Mouse (Mus musculus) liver, adult 2 months (tissue): Measurements from ENCODE around the gene Slc6a17. TPM values are rescaled to one million over a fixed set of nuclear protein-coding genes. Genes with fewer than 3 reads are reported as not detected.

ENCODE experiments used
- DNase-seq: peaks from one replicate; pipeline ENCODE4 v3.0.0-alpha.2; 2011; ENCODE audit warnings: low read depth, low spot score; ENCODE audit errors: extremely low read depth
- H3K27ac ChIP-seq: fragments of 200-500 bp; replicated peaks from 2 replicates; pipeline ENCODE4 v1.5.1; 2012; ENCODE audit warnings: low read depth, mild to moderate bottlenecking, control low read depth, inconsistent platforms, low read length; ENCODE audit not compliant: insufficient read depth
- H3K27me3 ChIP-seq: fragments of 200-500 bp; 2 replicates; pipeline ENCODE4 v1.6.1; 2012; ENCODE audit warnings: mild to moderate bottlenecking, moderate library complexity, low read length, inconsistent platforms; ENCODE audit not compliant: control insufficient read depth, insufficient read depth
- H3K36me3 ChIP-seq: fragments of 200-500 bp; 2 replicates; pipeline ENCODE4 v1.6.1; 2012; ENCODE audit warnings: low read length, inconsistent platforms; ENCODE audit not compliant: control insufficient read depth, insufficient read depth
- H3K4me1 ChIP-seq: fragments of 200-500 bp; 2 replicates; pipeline ENCODE4 v1.6.1; 2011; ENCODE audit warnings: low read length; ENCODE audit not compliant: control insufficient read depth, insufficient read depth
- H3K4me3 ChIP-seq: fragments of 200-500 bp; 2 replicates; pipeline ENCODE4 v1.5.1; 2011; ENCODE audit warnings: low read depth, mild to moderate bottlenecking, control low read depth, low read length, moderate library complexity; ENCODE audit not compliant: insufficient read depth
- H3K79me2 ChIP-seq: fragments of 200-500 bp; 2 replicates; pipeline ENCODE4 v1.6.1; 2012; ENCODE audit warnings: inconsistent platforms, mild to moderate bottlenecking, low read length, moderate library complexity; ENCODE audit not compliant: control insufficient read depth, insufficient read depth
- H3K9ac ChIP-seq: fragments of 200-500 bp; 2 replicates; pipeline ENCODE4 v1.6.1; 2012; ENCODE audit warnings: low read depth, mild to moderate bottlenecking, control low read depth, inconsistent platforms, low read length
- CTCF ChIP-seq: fragments of 200-500 bp; IDR thresholded peaks from 2 replicates; pipeline ENCODE4 v1.5.1; 2011; ENCODE audit warnings: low read depth, low read length, control low read depth
- POLR2A ChIP-seq: fragments of 200-500 bp; IDR thresholded peaks from 2 replicates; pipeline ENCODE4 v1.6.1; 2011; ENCODE audit warnings: low read length, control low read depth; ENCODE audit not compliant: insufficient read depth; ENCODE audit errors: extremely low read depth
- WGBS: fragments of 180-500 bp; shearing (Covaris S2); methylation state at CpG from one replicate; pipeline ENCODE4 v1.1.7; 2018; 5-methylcytosine and 5-hydroxymethylcytosine counted together
- polyA plus RNA-seq: library from polyadenylated mRNA; depleted of rRNA; stranded (reverse); fragments of >200 nt; gene quantifications from 2 replicates; pipeline ENCODE4 v1.2.3, GENCODE M21; 2012
- total RNA-seq: library from RNA; depleted of rRNA; stranded (reverse); fragments of >200 nt; gene quantifications from 2 replicates; pipeline ENCODE4 v1.2.3, GENCODE M21; 2014

Slc6a17 gene
- total and polyA plus RNA-seq, 2 experiments = 0.02 TPM; not detected in 1

GRCm38 (mm10) chr3:107442191-107442590, 75.6 kb downstream of the Slc6a17 start:
- Histone ChIP-seq H3K79me2 (no peaks in the 10 kb centered on the region), H3K27me3 (no peaks in the 10 kb centered on the region; the same call in 1 of the 2 replicates), H3K27ac (no peak overlapping the region), H3K9ac (no peak overlapping the region), H3K36me3 (no peaks in the 10 kb centered on the region), H3K4me1 (no peaks in the 10 kb centered on the region), H3K4me3 (no peak overlapping the region)
- no peak for DNase-seq
- no peak for TF ChIP-seq CTCF
- no peak for TF ChIP-seq POLR2A
- WGBS = 87% methylated on average over 11 of the region's 11 CpGs

GRCm38 (mm10) chr3:107441306-107441705, 76.5 kb downstream of the Slc6a17 start:
- no peaks in the 10 kb centered on the region for H3K79me2 ChIP-seq
- H3K27me3 ChIP-seq = no peaks in the 10 kb centered on the region
- H3K9ac ChIP-seq = no peak overlapping the region
- no peak for TF ChIP-seq POLR2A
- TF ChIP-seq CTCF = no peak
- H3K36me3 ChIP-seq = no peaks in the 10 kb centered on the region
- 89% methylated on average over 8 of the region's 8 CpGs for WGBS
- no peak for DNase-seq
- no peak overlapping the region for H3K4me3 ChIP-seq
- no peaks in the 10 kb centered on the region for H3K4me1 ChIP-seq
- no peak overlapping the region for H3K27ac ChIP-seq

- no peak for TF ChIP-seq CTCF
- no peak for TF ChIP-seq POLR2A
Measured at GRCm38 (mm10) chr3:107439280-107439679, 78.5 kb downstream of the Slc6a17 start.

GRCm38 (mm10) chr3:107437666-107438065, 80.2 kb downstream of the Slc6a17 start:
- H3K27me3 ChIP-seq = no peaks in the 10 kb centered on the region
- H3K36me3 ChIP-seq = no peaks in the 10 kb centered on the region
- H3K27ac ChIP-seq = no peak overlapping the region
- no peaks in the 10 kb centered on the region for H3K79me2 ChIP-seq
- DNase-seq = no peak
- no peak for TF ChIP-seq POLR2A
- no peak for TF ChIP-seq CTCF
- WGBS = 90% methylated on average over 2 of the region's 2 CpGs
- no peaks in the 10 kb centered on the region for H3K4me1 ChIP-seq
- no peak overlapping the region for H3K4me3 ChIP-seq
- no peak overlapping the region for H3K9ac ChIP-seq

More at GRCm38 (mm10) chr3:107439280-107439679, 78.5 kb downstream of the Slc6a17 start:
- Histone ChIP-seq H3K79me2 (no peaks in the 10 kb centered on the region), H3K4me3 (no peak overlapping the region), H3K27ac (no peak overlapping the region), H3K27me3 (no peaks in the 10 kb centered on the region), H3K9ac (no peak overlapping the region), H3K4me1 (no peaks in the 10 kb centered on the region), H3K36me3 (no peaks in the 10 kb centered on the region)
- 82% methylated on average over 11 of the region's 11 CpGs for WGBS
- DNase-seq = no peak

- Histone ChIP-seq H3K36me3 (no peaks in the 10 kb centered on the region), H3K27ac (no peak overlapping the region), H3K4me1 (no peaks in the 10 kb centered on the region), H3K4me3 (no peak overlapping the region), H3K79me2 (no peaks in the 10 kb centered on the region), H3K9ac (no peak overlapping the region), H3K27me3 (no peaks in the 10 kb centered on the region)
- WGBS = 55% methylated on average over 6 of the region's 6 CpGs
- TF ChIP-seq POLR2A (no peak), CTCF (no peak)
- no peak for DNase-seq
Measured at GRCm38 (mm10) chr3:107436434-107436833, 81.4 kb downstream of the Slc6a17 start.

- WGBS = 62% methylated on average over 9 of the region's 9 CpGs
- no peaks in the 10 kb centered on the region for H3K4me1 ChIP-seq
- no peak for DNase-seq
- no peaks in the 10 kb centered on the region for H3K36me3 ChIP-seq
- H3K79me2 ChIP-seq = no peaks in the 10 kb centered on the region
- no peak overlapping the region for H3K27ac ChIP-seq
- H3K4me3 ChIP-seq = no peak overlapping the region
- H3K27me3 ChIP-seq = no peaks in the 10 kb centered on the region
- no peak overlapping the region for H3K9ac ChIP-seq
- no peak for TF ChIP-seq POLR2A
- TF ChIP-seq CTCF = no peak
Measured at GRCm38 (mm10) chr3:107433614-107434013, 84.2 kb downstream of the Slc6a17 start.
